Mouse (Mus musculus): ENCODE measurements at regions not wholly inside any gene's neighbourhood (a gene's known extent, or its start where the extent isn't known, plus 50 kb on each side); places are given as distances from the start of the nearest gene placed in this dataset.

- H3K27ac ChIP-seq (ENCODE audit: control insufficient read depth, low read depth, low read length): no peak overlapping the region
- no peak overlapping the region for H3K9ac ChIP-seq (ENCODE audit: control insufficient read depth, low read depth, low read length, poor library complexity, severe bottlenecking)
Measured at GRCm38 (mm10) chr1:64226001-64226918, 104.2 kb upstream of the Klf7 start.

GRCm38 (mm10) chr1:64223779-64224687 lies 102.0 kb upstream of the Klf7 start:
- H3K27ac ChIP-seq (ENCODE audit: control insufficient read depth, low read depth, low read length): no peak overlapping the region
- TF ChIP-seq MAX (IDR thresholded peaks at IDR 0.05; ENCODE audit: low read length): no peak
- TF ChIP-seq MAFK (IDR thresholded peaks at IDR 0.05; ENCODE audit: borderline replicate concordance, low read depth, low read length): no peak
- no peak for TF ChIP-seq TBP (IDR thresholded peaks at IDR 0.05; ENCODE audit: low read depth, low read length)
- no peak for TF ChIP-seq ZMIZ1 (IDR thresholded peaks at IDR 0.05; ENCODE audit: low read depth, low read length)
- no peak for TF ChIP-seq CHD2 (IDR thresholded peaks at IDR 0.05; ENCODE audit: low read length)
- TF ChIP-seq EP300 (IDR thresholded peaks at IDR 0.05; ENCODE audit: low read depth in 1 of 2, low read length in 2 of 2): no peak
- TF ChIP-seq TCF12 (IDR thresholded peaks at IDR 0.05; ENCODE audit: low read depth, low read length): no peak
- TF ChIP-seq MAZ (IDR thresholded peaks at IDR 0.05; ENCODE audit: low read depth, low read length): no peak
- TF ChIP-seq MXI1 (IDR thresholded peaks at IDR 0.05; ENCODE audit: low read depth, low read length): no peak
- no peak for TF ChIP-seq GATA1 (IDR thresholded peaks at IDR 0.05; ENCODE audit: low read depth, low read length)
- TF ChIP-seq MYB (IDR thresholded peaks at IDR 0.05; ENCODE audit: low read depth, low read length): no peak
- TF ChIP-seq RAD21 (IDR thresholded peaks at IDR 0.05; ENCODE audit: low read depth, low read length): no peak
- TF ChIP-seq GABPA (IDR thresholded peaks at IDR 0.05; ENCODE audit: low read depth, low read length): no peak
- TF ChIP-seq CTCF (IDR thresholded peaks at IDR 0.05 in 2 of 3, conservative IDR thresholded peaks at IDR 0.05 in 1 of 3; ENCODE audit: control insufficient read depth in 1 of 3, insufficient read depth in 1 of 3, low read depth in 2 of 3, low read length in 3 of 3, poor library complexity in 1 of 3, severe bottlenecking in 1 of 3): no peak
- TF ChIP-seq JUND (IDR thresholded peaks at IDR 0.05; ENCODE audit: low read depth, low read length): no peak
- no peak for TF ChIP-seq USF1 (IDR thresholded peaks at IDR 0.05; ENCODE audit: low read depth, low read length)
- no peak for TF ChIP-seq BHLHE40 (IDR thresholded peaks at IDR 0.05; ENCODE audit: borderline replicate concordance, low read depth, low read length)
- TF ChIP-seq SMC3 (IDR thresholded peaks at IDR 0.05; ENCODE audit: low read depth, low read length): no peak
- no peaks in the 10 kb centered on the region for H3K27me3 ChIP-seq (ENCODE audit: control insufficient read depth in 1 of 2, insufficient read depth in 2 of 2, low read length in 2 of 2)
- H3K4me3 ChIP-seq (ENCODE audit: control insufficient read depth in 1 of 2, insufficient read depth in 1 of 2, low read depth in 2 of 2, low read length in 2 of 2): no peak overlapping the region
- no peaks in the 10 kb centered on the region for H3K79me2 ChIP-seq (ENCODE audit: control insufficient read depth, insufficient read depth, low read length, poor library complexity)
- no peaks in the 10 kb centered on the region for H3K9me3 ChIP-seq (replicated peaks; ENCODE audit: insufficient read depth, low read length)
- no peaks in the 10 kb centered on the region for H3K36me3 ChIP-seq (ENCODE audit: control insufficient read depth in 1 of 2, insufficient read depth in 2 of 2, low read length in 2 of 2)
- no peak for DNase-seq (ENCODE audit: low read depth, low spot score)
- no peak overlapping the region for H3K9ac ChIP-seq (ENCODE audit: control insufficient read depth, low read depth, low read length, poor library complexity, severe bottlenecking)
- H3K4me1 ChIP-seq (ENCODE audit: control insufficient read depth in 1 of 2, insufficient read depth in 2 of 2, low read length in 2 of 2): peaks cover 2 to 4% of the 10 kb centered on the region in 2 experiments; a peak in 2 of 4 replicates

More at GRCm38 (mm10) chr1:64226001-64226918, 104.2 kb upstream of the Klf7 start:
- Histone ChIP-seq H3K4me3 (ENCODE audit: control insufficient read depth in 1 of 2, insufficient read depth in 1 of 2, low read depth in 2 of 2, low read length in 2 of 2) (no peak overlapping the region), H3K79me2 (ENCODE audit: control insufficient read depth, insufficient read depth, low read length, poor library complexity) (no peaks in the 10 kb centered on the region), H3K9me3 (replicated peaks; ENCODE audit: insufficient read depth, low read length) (no peaks in the 10 kb centered on the region), H3K27me3 (ENCODE audit: control insufficient read depth in 1 of 2, insufficient read depth in 2 of 2, low read length in 2 of 2) (no peaks in the 10 kb centered on the region), H3K4me1 (ENCODE audit: control insufficient read depth in 1 of 2, insufficient read depth in 2 of 2, low read length in 2 of 2) (peaks cover 2 to 4% of the 10 kb centered on the region in 2 experiments; a peak in 2 of 4 replicates), H3K36me3 (ENCODE audit: control insufficient read depth in 1 of 2, insufficient read depth in 2 of 2, low read length in 2 of 2) (no peaks in the 10 kb centered on the region)
- no peak for TF ChIP-seq MXI1 (IDR thresholded peaks at IDR 0.05; ENCODE audit: low read depth, low read length)
- TF ChIP-seq KAT2A (conservative IDR thresholded peaks at IDR 0.05; ENCODE audit: low read depth, low read length): no peak
- no peak for TF ChIP-seq CHD1 (IDR thresholded peaks at IDR 0.05; ENCODE audit: low read depth, low read length)
- TF ChIP-seq MAFK (IDR thresholded peaks at IDR 0.05; ENCODE audit: borderline replicate concordance, low read depth, low read length): no peak
- no peak for TF ChIP-seq TAL1 (IDR thresholded peaks at IDR 0.05; ENCODE audit: low read length)
- no peak for TF ChIP-seq NELFE (IDR thresholded peaks at IDR 0.05; ENCODE audit: low read depth, low read length)
- TF ChIP-seq TCF12 (IDR thresholded peaks at IDR 0.05; ENCODE audit: low read depth, low read length): no peak
- no peak for TF ChIP-seq ETS1 (IDR thresholded peaks at IDR 0.05; ENCODE audit: low read depth, low read length)
- no peak for TF ChIP-seq JUND (IDR thresholded peaks at IDR 0.05; ENCODE audit: low read depth, low read length)
- no peak for TF ChIP-seq ZNF384 (IDR thresholded peaks at IDR 0.05; ENCODE audit: low read depth, low read length)
- TF ChIP-seq POLR2AphosphoS2 (IDR thresholded peaks at IDR 0.05; ENCODE audit: low read length): no peak
- TF ChIP-seq POLR2AphosphoS5 (IDR thresholded peaks at IDR 0.05; ENCODE audit: borderline replicate concordance, low read depth, low read length): no peak
- no peak for TF ChIP-seq GATA1 (IDR thresholded peaks at IDR 0.05; ENCODE audit: low read depth, low read length)
- no peak for TF ChIP-seq RAD21 (IDR thresholded peaks at IDR 0.05; ENCODE audit: low read depth, low read length)
- no peak for TF ChIP-seq SMC3 (IDR thresholded peaks at IDR 0.05; ENCODE audit: low read depth, low read length)
- TF ChIP-seq MAX (IDR thresholded peaks at IDR 0.05; ENCODE audit: low read length): no peak
- TF ChIP-seq CTCF (IDR thresholded peaks at IDR 0.05 in 2 of 3, conservative IDR thresholded peaks at IDR 0.05 in 1 of 3; ENCODE audit: control insufficient read depth in 1 of 3, insufficient read depth in 1 of 3, low read depth in 2 of 3, low read length in 3 of 3, poor library complexity in 1 of 3, severe bottlenecking in 1 of 3): no peak
- no peak for TF ChIP-seq MEF2A (IDR thresholded peaks at IDR 0.05; ENCODE audit: extremely low read depth, insufficient replicate concordance, low read depth, low read length, poor library complexity, severe bottlenecking)
- no peak for DNase-seq (ENCODE audit: low read depth, low spot score)
